Mouse (Mus musculus) thymus, adult 2 months (tissue): ENCODE data around the gene Dhrs2. TPM values are rescaled to one million over a fixed set of nuclear protein-coding genes. Genes with fewer than 3 reads are reported as not detected.

Experiments used
- DNase-seq: peaks from one replicate; pipeline ENCODE4 v3.0.0; 2021
- H3K27ac ChIP-seq: fragments of 200-500 bp; 2 replicates; pipeline ENCODE4 v1.5.1; 2012; ENCODE audit warnings: low read length, control low read depth; ENCODE audit not compliant: control insufficient read depth, insufficient read depth
- H3K27me3 ChIP-seq: fragments of 200-500 bp; 2 replicates; pipeline ENCODE4 v1.6.1; 2012; ENCODE audit warnings: mild to moderate bottlenecking, low read length, moderate library complexity, mixed read lengths; ENCODE audit not compliant: control insufficient read depth, insufficient read depth
- H3K36me3 ChIP-seq: fragments of 200-500 bp; 2 replicates; pipeline ENCODE4 v1.6.1; 2012; ENCODE audit warnings: mild to moderate bottlenecking, low read length, moderate library complexity; ENCODE audit not compliant: control insufficient read depth, insufficient read depth
- H3K4me1 ChIP-seq: fragments of 200-500 bp; replicated peaks from 2 replicates; pipeline ENCODE4 v1.6.1; 2012; ENCODE audit warnings: low read length; ENCODE audit not compliant: control insufficient read depth, insufficient read depth
- H3K4me3 ChIP-seq: fragments of 200-500 bp; 2 replicates; pipeline ENCODE4 v1.5.1; 2012; ENCODE audit warnings: mild to moderate bottlenecking, low read length, control low read depth, moderate library complexity; ENCODE audit not compliant: control insufficient read depth, insufficient read depth
- CTCF ChIP-seq: fragments of 200-500 bp; IDR thresholded peaks from 2 replicates; pipeline ENCODE4 v1.5.1; 2012; ENCODE audit warnings: mild to moderate bottlenecking, control low read depth, low read length, moderate library complexity, borderline replicate concordance; ENCODE audit not compliant: control insufficient read depth, poor library complexity, insufficient read depth; ENCODE audit errors: extremely low read depth
- POLR2A ChIP-seq: fragments of 200-500 bp; IDR thresholded peaks from 2 replicates; pipeline ENCODE4 v1.6.1; 2012; ENCODE audit warnings: mild to moderate bottlenecking, low read length, control low read depth, moderate library complexity; ENCODE audit not compliant: control insufficient read depth, poor library complexity, insufficient read depth; ENCODE audit errors: extremely low read depth
- WGBS: fragments of 180-500 bp; shearing (Covaris S2); methylation state at CpG from one replicate; pipeline ENCODE4 v1.1.7; 2018; 5-methylcytosine and 5-hydroxymethylcytosine counted together
- polyA plus RNA-seq: library from polyadenylated mRNA; depleted of rRNA; stranded (reverse); fragments of >200 nt; gene quantifications from 2 replicates; pipeline ENCODE4 v1.2.3, GENCODE M21; 2012

The Dhrs2 gene
- polyA plus RNA-seq, 1 experiment, result 0.50 TPM

DNA sequence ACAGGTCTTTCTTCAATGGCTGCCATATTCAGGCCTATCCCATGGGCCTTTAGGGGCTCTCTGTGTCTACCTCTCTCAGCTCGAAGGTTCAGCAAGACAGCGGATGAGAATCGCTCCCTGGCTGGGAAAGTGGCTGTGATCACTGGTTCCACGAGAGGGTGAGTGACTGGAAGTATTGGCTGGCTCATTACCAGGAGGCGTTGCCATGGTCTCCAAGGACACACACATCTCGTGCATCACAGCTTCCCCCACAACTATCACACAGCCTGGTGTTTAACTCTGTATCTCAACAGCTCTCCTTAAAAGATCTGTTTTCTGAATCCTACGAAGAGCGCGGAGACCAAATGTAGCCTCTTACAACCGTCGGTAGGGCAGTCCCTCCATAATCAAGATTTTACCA is 12.8 kb downstream of the Dhrs2 start:
- Histone ChIP-seq H3K4me1 (no peaks in the 10 kb centered on the region), H3K36me3 (no peaks in the 10 kb centered on the region), H3K4me3 (no peak overlapping the region), H3K27me3 (no peaks in the 10 kb centered on the region), H3K27ac (no peak overlapping the region)
- no peak for DNase-seq
- 96% methylated on average over 11 of the region's 11 CpGs for WGBS
- no peak for TF ChIP-seq POLR2A
- TF ChIP-seq CTCF, result no peak

- TF ChIP-seq CTCF (no peak), POLR2A (no peak)
- no peak overlapping the region for H3K27ac ChIP-seq
- no peaks in the 10 kb centered on the region for H3K36me3 ChIP-seq
- H3K27me3 ChIP-seq, result no peaks in the 10 kb centered on the region
- no peak overlapping the region for H3K4me3 ChIP-seq
- 53% methylated on average over 2 of the region's 2 CpGs for WGBS
- no peaks in the 10 kb centered on the region for H3K4me1 ChIP-seq
- DNase-seq, result no peak
These were observed 14.9 kb downstream of the Dhrs2 start for GRCm38 (mm10) chr14:55236685-55237084.

- TF ChIP-seq POLR2A, result no peak
- TF ChIP-seq CTCF, result no peak
- no peaks in the 10 kb centered on the region for H3K36me3 ChIP-seq
- H3K27ac ChIP-seq, result no peak overlapping the region
- no peaks in the 10 kb centered on the region for H3K4me1 ChIP-seq
- WGBS, result 95% methylated on average over 1 of the region's 1 CpGs
- no peak overlapping the region for H3K4me3 ChIP-seq
- DNase-seq, result no peak
- no peaks in the 10 kb centered on the region for H3K27me3 ChIP-seq
These were observed 20.9 kb downstream of the Dhrs2 start for GRCm38 (mm10) chr14:55242664-55243063.

DNA sequence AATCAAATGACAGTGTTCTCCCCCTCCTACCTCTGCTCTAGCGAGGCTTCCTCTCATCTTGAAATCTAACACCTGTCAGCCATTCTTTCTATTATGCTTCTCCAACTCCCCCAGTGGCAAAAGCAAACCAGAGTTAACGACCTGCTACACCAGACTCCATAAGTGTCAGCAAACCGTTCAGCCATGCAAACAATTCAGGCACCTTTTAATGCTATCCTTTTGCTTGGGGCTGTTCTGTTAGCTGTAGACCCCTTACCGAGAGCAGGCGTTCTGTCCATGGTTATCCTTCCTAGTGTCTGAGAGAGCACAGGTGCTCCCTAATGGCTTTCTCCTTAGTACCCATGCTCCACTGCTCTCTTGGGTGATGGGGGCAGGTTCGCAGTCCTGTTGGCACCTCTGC is 25.4 kb downstream of the Dhrs2 start:
- WGBS, result 83% methylated on average over 6 of the region's 6 CpGs
- H3K4me1 ChIP-seq, result no peaks in the 10 kb centered on the region
- H3K4me3 ChIP-seq, result no peak overlapping the region
- TF ChIP-seq CTCF (no peak), POLR2A (no peak)
- no peaks in the 10 kb centered on the region for H3K36me3 ChIP-seq
- no peaks in the 10 kb centered on the region for H3K27me3 ChIP-seq
- H3K27ac ChIP-seq, result no peak overlapping the region
- DNase-seq, result no peak

- H3K4me1 ChIP-seq, result no peaks in the 10 kb centered on the region
- H3K27me3 ChIP-seq, result no peaks in the 10 kb centered on the region
- no peaks in the 10 kb centered on the region for H3K36me3 ChIP-seq
- no peak overlapping the region for H3K4me3 ChIP-seq
- TF ChIP-seq CTCF, result no peak
- TF ChIP-seq POLR2A, result no peak
- no peak overlapping the region for H3K27ac ChIP-seq
- WGBS, result 92% methylated on average over 6 of the region's 6 CpGs
- DNase-seq, result no peak
These were observed 26.5 kb downstream of the Dhrs2 start for GRCm38 (mm10) chr14:55248284-55248683.

GRCm38 (mm10) chr14:55253580-55253979 is 31.8 kb downstream of the Dhrs2 start:
- Histone ChIP-seq H3K36me3 (no peaks in the 10 kb centered on the region), H3K4me1 (no peaks in the 10 kb centered on the region), H3K27ac (no peak overlapping the region), H3K4me3 (no peak overlapping the region), H3K27me3 (no peaks in the 10 kb centered on the region)
- WGBS, result 87% methylated on average over 4 of the region's 4 CpGs
- no peak for DNase-seq
- no peak for TF ChIP-seq CTCF
- TF ChIP-seq POLR2A, result no peak

- no peaks in the 10 kb centered on the region for H3K36me3 ChIP-seq
- DNase-seq, result no peak
- H3K4me1 ChIP-seq, result no peaks in the 10 kb centered on the region
- TF ChIP-seq CTCF (no peak), POLR2A (no peak)
- WGBS, result 87% methylated on average over 6 of the region's 6 CpGs
- no peaks in the 10 kb centered on the region for H3K27me3 ChIP-seq
- no peak overlapping the region for H3K4me3 ChIP-seq
- no peak overlapping the region for H3K27ac ChIP-seq
These were observed 33.6 kb downstream of the Dhrs2 start for GRCm38 (mm10) chr14:55255443-55255842.
